Mouse (Mus musculus): ENCODE measurements around the gene Bcl2. TPM values are rescaled to one million over a fixed set of nuclear protein-coding genes. Genes with fewer than 3 reads are reported as not detected.
"Not testable (repeated sequence)": the region's sequence is repeated elsewhere in the genome, so short reads cannot be mapped to it uniquely, and the experiment has no call there.

Bcl2 gene
- polyA plus RNA-seq, 1 experiment from 2014 or later = 20.1 TPM

DNA sequence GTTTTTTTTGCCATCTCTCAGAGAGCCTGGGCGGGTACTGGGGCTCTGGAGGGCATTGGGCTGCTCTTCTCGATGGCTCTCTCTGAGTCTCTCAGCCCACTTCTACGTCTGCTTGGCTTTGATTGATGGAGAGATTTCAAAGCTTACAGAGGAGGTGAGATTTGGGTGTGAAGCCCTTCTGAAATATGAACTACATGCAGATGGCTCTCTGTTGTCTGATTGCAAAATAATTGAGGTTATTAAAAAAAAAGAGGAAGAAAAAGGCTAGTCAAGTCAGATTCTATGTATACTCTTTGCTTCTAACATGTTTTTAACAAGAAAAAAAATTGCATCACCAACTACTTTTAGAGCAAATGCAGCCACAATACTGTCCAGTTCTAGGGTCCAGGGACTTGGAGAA is 173.9 kb downstream of the Bcl2 start:
- ATAC-seq (ENCODE audit: borderline replicate concordance, extremely low read depth, low FRiP score, low TSS enrichment) = no peak

DNA sequence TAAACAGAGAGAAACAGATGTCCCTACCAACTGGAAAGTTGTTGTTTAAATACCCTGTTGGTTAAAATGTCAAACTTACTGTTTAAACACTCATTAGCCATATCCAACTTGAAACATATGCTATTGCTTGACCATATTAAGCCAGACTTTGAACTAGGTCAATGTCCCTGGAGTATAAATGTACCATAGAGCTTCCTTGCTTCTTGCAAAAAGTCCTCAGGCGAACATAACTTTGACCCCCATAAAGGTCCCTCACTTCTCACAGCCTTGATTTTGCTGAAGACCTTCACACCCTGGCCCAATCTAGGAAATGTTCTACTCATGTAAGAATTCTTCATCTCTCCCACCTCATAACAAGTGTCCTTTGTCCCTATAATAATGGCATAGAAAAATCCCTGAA is 175.0 kb downstream of the Bcl2 start:
- no peak for ATAC-seq (ENCODE audit: borderline replicate concordance, extremely low read depth, low FRiP score, low TSS enrichment)

More for the DNA sequence above, 173.9 kb downstream of the Bcl2 start:
- Histone ChIP-seq H3K36me3 (no peaks in the 10 kb centered on the region), H3K9ac (no peak overlapping the region), H3K4me2 (no peak overlapping the region), H3K4me3 (no peak overlapping the region), H3K27me3 (no peaks in the 10 kb centered on the region), H3K9me3 (no peaks in the 10 kb centered on the region), H3K27ac (no peak overlapping the region), H3K4me1 (0 out of 2 replicates have a peak, but pooled peaks cover 6% of the 10 kb centered on the region)
- WGBS = 73% methylated on average over 3 of the region's 3 CpGs

DNA sequence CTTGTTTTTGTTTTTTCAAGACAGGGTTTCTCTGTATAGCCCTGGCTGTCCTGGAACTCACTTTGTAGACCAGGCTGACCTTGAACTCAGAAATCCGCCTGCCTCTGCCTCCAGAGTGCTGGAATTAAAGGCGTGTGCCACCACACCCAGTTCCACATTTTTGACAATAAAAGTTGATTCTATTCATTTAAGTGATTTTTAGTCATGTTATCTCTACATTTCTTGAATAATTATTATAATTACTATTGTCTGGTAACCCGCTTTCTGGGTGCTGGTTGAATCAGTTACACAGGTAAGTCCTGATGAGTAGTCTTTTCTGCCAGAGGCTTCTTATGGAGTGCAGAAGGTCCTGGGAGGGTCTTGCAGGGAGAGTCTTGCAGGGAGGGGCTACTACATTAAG is 179.2 kb downstream of the Bcl2 start:
- not testable (repeated sequence) for H3K27me3 ChIP-seq; H3K4me3 ChIP-seq; H3K4me1 ChIP-seq; H3K9me3 ChIP-seq; H3K36me3 ChIP-seq; H3K4me2 ChIP-seq; H3K9ac ChIP-seq; H3K27ac ChIP-seq; ATAC-seq (ENCODE audit: borderline replicate concordance, extremely low read depth, low FRiP score, low TSS enrichment)
- WGBS = 90% methylated on average over 3 of the region's 3 CpGs

More for the DNA sequence above, 175.0 kb downstream of the Bcl2 start:
- no peak overlapping the region for H3K27ac ChIP-seq
- H3K36me3 ChIP-seq = no peaks in the 10 kb centered on the region
- no peaks in the 10 kb centered on the region for H3K9me3 ChIP-seq
- no peak overlapping the region for H3K9ac ChIP-seq
- 74% methylated on average over 1 of the region's 1 CpGs for WGBS
- no peak overlapping the region for H3K4me3 ChIP-seq
- no peak overlapping the region for H3K4me2 ChIP-seq
- H3K4me1 ChIP-seq = 0 out of 2 replicates have a peak, but pooled peaks cover 6% of the 10 kb centered on the region
- H3K27me3 ChIP-seq = no peaks in the 10 kb centered on the region

DNA sequence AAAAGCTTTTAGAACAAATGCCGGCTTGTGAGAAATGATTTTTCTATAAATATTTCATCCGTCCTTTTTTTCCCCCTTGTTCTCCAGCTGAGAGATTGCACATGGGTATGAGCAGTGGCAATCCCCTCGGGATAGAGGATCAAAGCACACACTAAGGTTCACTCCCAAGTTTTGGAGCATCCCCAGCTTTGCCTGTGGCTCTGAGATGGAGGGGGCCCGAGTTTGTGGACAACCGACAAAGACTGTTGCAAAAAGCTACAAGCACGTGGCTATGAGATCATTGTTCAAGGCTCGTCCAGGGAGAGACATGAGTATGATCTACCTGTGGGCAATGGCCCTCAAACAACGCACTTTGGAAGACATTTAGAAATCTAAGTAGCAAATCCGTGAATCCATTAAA is 184.5 kb downstream of the Bcl2 start:
- Histone ChIP-seq H3K27ac (no peak overlapping the region), H3K9ac (no peak overlapping the region), H3K4me1 (peaks cover 15% of the 10 kb centered on the region), H3K4me2 (no peak overlapping the region), H3K9me3 (no peaks in the 10 kb centered on the region), H3K4me3 (no peak overlapping the region), H3K27me3 (no peaks in the 10 kb centered on the region), H3K36me3 (no peaks in the 10 kb centered on the region)
- no peak; the same call in 1 of the 2 replicates for ATAC-seq (ENCODE audit: borderline replicate concordance, extremely low read depth, low FRiP score, low TSS enrichment)
- WGBS = 81% methylated on average over 9 of the region's 9 CpGs

DNA sequence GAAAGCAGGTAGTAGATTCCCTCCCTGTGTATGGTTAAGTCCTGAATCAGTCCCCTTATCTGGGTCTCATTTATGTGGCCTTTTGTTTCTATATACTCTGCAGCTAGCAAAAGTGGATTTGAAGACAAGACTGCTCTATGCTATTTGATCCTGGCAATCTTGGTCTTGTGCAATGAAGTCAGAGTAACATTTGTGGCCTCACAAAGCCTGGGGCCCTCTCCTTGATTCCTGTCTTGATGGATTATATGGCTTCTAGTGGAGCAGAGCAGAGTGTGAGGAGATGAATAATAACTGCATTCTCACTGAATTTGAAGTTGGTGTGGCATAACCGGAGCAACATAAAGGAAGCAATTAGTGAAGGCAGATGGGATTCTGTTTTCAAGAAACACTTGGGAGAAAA is 186.5 kb downstream of the Bcl2 start:
- H3K27me3 ChIP-seq = no peaks in the 10 kb centered on the region
- WGBS = 64% methylated on average over 1 of the region's 1 CpGs
- no peak for ATAC-seq (ENCODE audit: borderline replicate concordance, extremely low read depth, low FRiP score, low TSS enrichment)
- no peaks in the 10 kb centered on the region for H3K36me3 ChIP-seq
- peaks cover 25% of the 10 kb centered on the region for H3K4me1 ChIP-seq
- H3K9me3 ChIP-seq = no peaks in the 10 kb centered on the region
- H3K9ac ChIP-seq = no peak overlapping the region
- no peak overlapping the region; the same call in 1 of the 2 replicates for H3K27ac ChIP-seq
- no peak overlapping the region for H3K4me3 ChIP-seq
- H3K4me2 ChIP-seq = no peak overlapping the region

DNA sequence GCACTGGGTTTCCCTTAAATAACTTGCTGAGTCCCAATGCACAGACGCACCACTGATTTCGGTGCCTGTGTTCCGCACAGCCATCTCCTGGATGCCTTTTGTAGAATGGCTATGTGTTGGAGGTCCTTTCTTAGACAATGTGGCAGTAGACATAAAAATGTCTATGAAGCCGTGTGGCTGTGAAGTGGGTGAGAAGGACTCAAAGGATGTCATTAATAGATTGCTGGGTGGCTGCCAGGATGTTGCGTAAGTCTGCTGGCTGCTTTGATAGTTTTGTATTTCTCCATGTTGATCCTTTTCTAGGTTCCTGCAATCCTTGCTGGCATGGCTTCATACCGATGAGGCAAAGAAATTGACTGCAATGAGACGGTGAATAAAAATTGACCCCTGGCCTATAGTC is 187.3 kb downstream of the Bcl2 start:
- ATAC-seq (ENCODE audit: borderline replicate concordance, extremely low read depth, low FRiP score, low TSS enrichment) = peak; percentile 68; the same call in 1 of the 2 replicates
- H3K9ac ChIP-seq = no peak overlapping the region
- H3K36me3 ChIP-seq = no peaks in the 10 kb centered on the region
- H3K27ac ChIP-seq = peak overlapping the region; percentile 17; the same call in 1 of the 2 replicates
- H3K9me3 ChIP-seq = no peaks in the 10 kb centered on the region
- H3K4me3 ChIP-seq = no peak overlapping the region
- H3K4me2 ChIP-seq = no peak overlapping the region
- H3K4me1 ChIP-seq = peaks cover 25% of the 10 kb centered on the region
- no peaks in the 10 kb centered on the region for H3K27me3 ChIP-seq
- 39% methylated on average over 7 of the region's 7 CpGs for WGBS

DNA sequence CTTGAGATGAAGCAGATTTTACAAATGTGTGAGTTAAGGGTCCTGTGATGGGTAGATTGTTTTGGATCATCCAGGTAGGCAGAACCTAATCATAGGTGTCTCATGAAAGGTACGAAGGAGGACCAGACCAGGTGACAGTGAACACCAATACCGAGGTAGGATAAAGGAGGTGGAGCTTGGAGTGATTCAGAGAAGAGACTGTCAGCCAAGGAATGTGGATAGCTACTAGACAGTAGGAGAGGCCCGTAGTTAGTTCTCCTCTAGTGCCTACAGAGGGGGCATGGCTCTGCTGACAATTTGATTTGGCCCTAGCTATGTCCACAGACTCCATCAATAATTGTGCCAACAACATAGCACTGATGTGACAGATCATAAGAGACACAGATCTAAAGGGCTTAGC is 188.0 kb downstream of the Bcl2 start:
- Histone ChIP-seq H3K27ac (peak overlapping the region; percentile 17; the same call in 1 of the 2 replicates), H3K27me3 (no peaks in the 10 kb centered on the region), H3K4me2 (no peak overlapping the region), H3K36me3 (no peaks in the 10 kb centered on the region), H3K9ac (no peak overlapping the region), H3K9me3 (no peaks in the 10 kb centered on the region), H3K4me1 (peaks cover 25% of the 10 kb centered on the region), H3K4me3 (no peak overlapping the region)
- 77% methylated on average over 3 of the region's 3 CpGs for WGBS
- no peak for ATAC-seq (ENCODE audit: borderline replicate concordance, extremely low read depth, low FRiP score, low TSS enrichment)

DNA sequence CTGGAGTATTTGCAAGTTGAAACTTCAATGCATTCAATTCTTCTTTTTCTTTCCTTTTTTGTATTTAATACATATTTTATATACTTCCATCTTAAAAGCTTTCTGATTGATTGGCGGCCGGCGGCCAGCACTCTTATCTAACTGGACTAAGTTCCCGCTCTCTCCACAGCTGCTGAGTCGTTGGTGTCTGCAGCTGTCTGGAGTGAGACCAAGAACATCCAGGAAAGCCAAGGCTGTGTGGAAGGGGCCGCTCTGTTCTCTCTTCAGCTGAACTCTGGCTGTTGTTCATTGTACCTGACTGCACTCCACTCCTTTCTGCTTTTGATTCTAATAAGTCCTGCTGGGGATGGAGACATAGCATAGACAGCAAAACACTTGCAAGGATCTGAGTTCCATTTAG is 190.3 kb downstream of the Bcl2 start:
- Histone ChIP-seq H3K27ac (no peak overlapping the region), H3K27me3 (no peaks in the 10 kb centered on the region), H3K4me2 (no peak overlapping the region), H3K4me1 (peaks cover 25% of the 10 kb centered on the region), H3K9me3 (no peaks in the 10 kb centered on the region), H3K4me3 (no peak overlapping the region), H3K9ac (no peak overlapping the region), H3K36me3 (no peaks in the 10 kb centered on the region)
- 23% methylated on average over 6 of the region's 6 CpGs for WGBS
- peak; percentile 77; the same call in 1 of the 2 replicates for ATAC-seq (ENCODE audit: borderline replicate concordance, extremely low read depth, low FRiP score, low TSS enrichment)

DNA sequence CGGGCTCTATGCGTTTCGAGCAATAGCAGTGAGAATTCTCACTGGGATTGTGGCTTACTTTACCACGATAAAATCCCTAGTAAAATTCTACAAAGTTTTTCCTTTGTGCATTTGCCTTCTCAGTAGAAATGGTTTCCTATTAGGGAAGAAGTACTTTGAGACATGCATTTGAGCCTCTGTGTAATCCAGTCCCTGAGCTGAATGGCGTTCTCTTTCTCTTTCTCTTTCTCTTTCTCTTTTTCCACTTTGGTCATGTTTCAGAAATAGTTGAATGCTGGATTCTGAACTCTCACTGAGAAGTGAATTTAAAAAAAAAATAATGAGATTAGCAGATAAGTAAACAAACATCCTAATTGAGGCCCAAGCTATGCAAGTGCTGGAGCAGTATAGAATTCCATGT is 191.1 kb downstream of the Bcl2 start:
- H3K27me3 ChIP-seq = no peaks in the 10 kb centered on the region
- WGBS = 88% methylated on average over 5 of the region's 5 CpGs

DNA sequence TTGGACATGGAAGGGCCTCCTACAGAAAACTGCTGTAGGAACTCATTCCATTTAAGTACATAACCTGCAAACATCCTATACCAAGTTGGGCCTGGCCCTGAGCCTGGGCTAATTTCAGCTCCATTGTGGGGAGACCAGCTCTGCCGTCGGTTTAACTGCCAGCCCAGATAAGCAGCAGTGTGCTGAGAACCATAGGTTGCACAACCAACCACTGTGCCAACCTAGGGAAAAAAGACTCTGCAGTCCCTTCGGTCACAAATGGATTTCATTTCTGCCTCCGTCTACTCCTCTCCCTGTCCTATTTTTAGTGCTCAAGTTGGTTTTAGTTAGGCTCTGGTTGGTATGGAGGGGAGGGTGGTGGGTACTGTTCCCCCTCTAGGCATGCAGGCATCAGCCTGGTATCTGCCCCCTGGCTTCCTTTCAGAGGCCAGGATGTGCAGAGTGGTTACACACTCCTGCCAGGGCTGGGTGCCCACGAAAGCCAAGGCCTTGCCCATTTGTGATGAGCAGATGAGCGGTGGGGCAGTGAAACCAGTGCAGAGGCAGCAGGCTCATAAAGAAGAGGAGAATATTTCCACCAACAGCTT is 196.4 kb downstream of the Bcl2 start:
- WGBS = 71% methylated on average over 6 of the region's 6 CpGs
- H3K4me3 ChIP-seq = no peak overlapping the region
- H3K27ac ChIP-seq = no peak overlapping the region
- no peak for ATAC-seq (ENCODE audit: borderline replicate concordance, extremely low read depth, low FRiP score, low TSS enrichment)
- H3K9me3 ChIP-seq = no peaks in the 10 kb centered on the region
- H3K4me1 ChIP-seq = peaks cover 6% of the 10 kb centered on the region
- H3K36me3 ChIP-seq = no peaks in the 10 kb centered on the region
- H3K4me2 ChIP-seq = no peak overlapping the region
- no peak overlapping the region for H3K9ac ChIP-seq
- H3K27me3 ChIP-seq = no peaks in the 10 kb centered on the region

More for the DNA sequence above, 191.1 kb downstream of the Bcl2 start:
- ATAC-seq (ENCODE audit: borderline replicate concordance, extremely low read depth, low FRiP score, low TSS enrichment) = no peak
- peaks cover 25% of the 10 kb centered on the region for H3K4me1 ChIP-seq
- no peak overlapping the region for H3K9ac ChIP-seq
- H3K36me3 ChIP-seq = no peaks in the 10 kb centered on the region
- no peak overlapping the region for H3K27ac ChIP-seq
- no peaks in the 10 kb centered on the region for H3K9me3 ChIP-seq
- H3K4me2 ChIP-seq = no peak overlapping the region
- no peak overlapping the region for H3K4me3 ChIP-seq

DNA sequence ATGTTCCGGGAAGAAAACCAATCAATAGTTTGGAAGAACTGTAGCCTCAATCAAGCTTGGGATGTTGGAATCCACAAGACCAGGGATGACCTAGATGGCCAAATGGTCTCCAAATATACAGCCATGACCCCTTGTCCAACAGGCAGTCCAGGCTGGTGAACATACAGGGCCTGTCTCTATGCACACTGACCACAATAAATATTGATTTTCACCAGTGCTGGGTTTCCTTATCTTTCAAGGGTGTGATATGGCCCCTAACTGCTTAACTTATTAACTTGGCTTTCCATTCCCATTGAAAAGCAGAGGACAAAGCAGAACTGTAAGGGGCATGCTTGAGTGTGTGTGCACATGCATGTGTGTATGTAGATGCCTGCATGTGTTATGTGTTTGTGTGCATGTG is 197.0 kb downstream of the Bcl2 start:
- no peaks in the 10 kb centered on the region for H3K36me3 ChIP-seq
- no peak overlapping the region for H3K4me3 ChIP-seq
- H3K9ac ChIP-seq = no peak overlapping the region
- no peak overlapping the region for H3K27ac ChIP-seq
- H3K9me3 ChIP-seq = no peaks in the 10 kb centered on the region
- no peaks in the 10 kb centered on the region for H3K27me3 ChIP-seq
- peaks cover 6% of the 10 kb centered on the region for H3K4me1 ChIP-seq
- no peak overlapping the region for H3K4me2 ChIP-seq
- WGBS = 91% methylated on average over 1 of the region's 1 CpGs
- ATAC-seq (ENCODE audit: borderline replicate concordance, extremely low read depth, low FRiP score, low TSS enrichment) = no peak

DNA sequence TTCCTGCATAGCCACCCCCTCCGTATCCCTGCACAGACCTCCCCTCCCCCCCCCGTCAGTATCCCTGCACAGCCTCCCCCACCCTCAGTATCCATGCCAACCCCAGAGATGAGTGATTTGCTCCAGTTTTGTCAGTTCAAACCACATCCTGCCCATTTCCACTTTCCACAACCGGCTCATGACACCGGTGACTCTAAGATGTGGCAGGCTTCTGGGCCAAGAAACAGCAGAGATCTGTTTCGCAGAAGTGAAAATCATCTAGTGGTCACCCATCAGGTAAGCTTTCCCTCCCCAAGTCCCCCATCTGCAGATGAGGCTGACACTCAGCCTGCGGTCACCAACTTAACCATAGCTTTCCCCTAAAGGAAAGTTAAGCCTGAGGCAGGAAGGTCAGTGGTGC is 198.5 kb downstream of the Bcl2 start:
- no peaks in the 10 kb centered on the region for H3K36me3 ChIP-seq
- no peak overlapping the region for H3K27ac ChIP-seq
- H3K9me3 ChIP-seq = no peaks in the 10 kb centered on the region
- H3K4me2 ChIP-seq = no peak overlapping the region
- WGBS = 73% methylated on average over 6 of the region's 6 CpGs
- peaks cover 6% of the 10 kb centered on the region for H3K4me1 ChIP-seq
- no peak overlapping the region for H3K9ac ChIP-seq
- no peaks in the 10 kb centered on the region for H3K27me3 ChIP-seq
- ATAC-seq (ENCODE audit: borderline replicate concordance, extremely low read depth, low FRiP score, low TSS enrichment) = no peak
- no peak overlapping the region for H3K4me3 ChIP-seq
